Mouse (Mus musculus): Measurements from ENCODE around the gene Rnf217. TPM values are rescaled to one million over a fixed set of nuclear protein-coding genes. Genes with fewer than 3 reads are reported as not detected.

Gene Rnf217
- total RNA-seq (2021) = 10 to 100 TPM; 11.3 to 13.2 TPM

DNA sequence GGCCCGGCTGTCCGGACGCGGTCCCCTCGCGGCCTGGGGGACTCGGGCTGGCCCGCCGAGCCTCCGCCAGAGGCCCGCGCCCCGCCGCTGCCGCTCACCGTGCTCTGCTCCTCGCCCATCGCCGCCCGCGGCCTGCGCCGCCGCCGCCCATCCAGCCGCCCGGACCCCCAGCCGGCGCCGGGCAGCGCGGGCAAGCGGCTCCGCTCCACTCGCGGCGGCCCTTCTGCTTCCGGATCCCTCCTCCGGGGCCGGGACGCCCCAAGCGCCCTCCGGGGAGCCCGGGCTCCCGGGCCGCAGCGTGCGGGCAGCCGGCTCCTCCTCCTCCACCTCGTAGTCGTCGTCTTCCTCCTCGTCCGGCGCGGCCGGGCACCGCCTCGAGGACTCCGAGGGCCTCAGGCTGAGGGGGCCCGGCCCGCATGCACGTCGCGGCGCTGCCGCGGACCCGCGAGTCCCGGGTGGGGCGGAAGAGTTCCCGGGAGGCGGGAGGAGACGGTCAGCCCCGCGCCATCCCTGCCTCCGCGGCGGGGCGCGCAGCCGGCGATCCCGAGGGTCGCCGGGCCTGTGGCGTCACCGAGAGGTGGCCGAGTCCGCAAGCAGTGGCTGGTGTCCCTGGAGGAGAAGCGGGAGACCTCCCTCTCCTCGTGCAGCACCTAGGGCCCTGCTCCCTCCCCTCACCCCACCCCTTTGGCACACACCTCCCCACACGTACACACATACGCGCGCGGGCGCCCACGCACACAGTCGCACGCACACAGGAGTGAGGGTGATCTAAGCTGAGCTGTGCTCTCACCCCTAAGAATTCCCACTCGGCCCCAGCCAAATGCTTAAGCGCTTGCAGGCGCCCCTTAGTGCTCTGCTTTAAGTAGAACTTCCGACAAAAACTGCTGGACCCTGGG lies at the start of gene Rnf217:
Gene Rnf217, minus strand, starts transcription at position 119 of the 896 bp plus-strand sequence.
- DNase-seq (ENCODE audit: low spot score in 2 of 2) = peak; percentile 79 to 85
- intact Hi-C loops (cut with DNase I) = loop anchor here (5.0 kb wide), 2 partner anchors 92 to 297 kb away; partner anchors contain the start of gene Hddc2

DNA sequence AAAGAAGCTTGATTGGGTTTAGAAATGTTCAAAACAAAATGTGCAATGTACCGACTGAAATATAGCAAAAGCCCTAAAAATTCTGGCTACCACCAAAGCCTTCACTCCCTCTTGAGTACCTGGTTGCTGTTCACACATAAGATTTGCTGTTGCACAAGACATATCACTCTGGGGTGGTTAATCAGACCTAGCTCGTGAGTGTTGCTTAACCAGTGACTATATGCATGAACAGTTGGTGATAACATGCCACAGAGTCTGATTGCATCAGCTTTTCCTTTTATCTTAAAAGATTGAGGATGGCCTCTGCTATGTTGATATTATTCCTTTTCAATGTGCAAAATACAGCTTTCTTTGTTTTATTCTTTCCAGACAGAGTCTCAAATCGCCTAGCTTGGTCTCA lies 38.3 kb upstream of the Rnf217 start:
- no peak for DNase-seq (ENCODE audit: low spot score in 2 of 2)
- intact Hi-C loops (cut with DNase I) = no loop called here

DNA sequence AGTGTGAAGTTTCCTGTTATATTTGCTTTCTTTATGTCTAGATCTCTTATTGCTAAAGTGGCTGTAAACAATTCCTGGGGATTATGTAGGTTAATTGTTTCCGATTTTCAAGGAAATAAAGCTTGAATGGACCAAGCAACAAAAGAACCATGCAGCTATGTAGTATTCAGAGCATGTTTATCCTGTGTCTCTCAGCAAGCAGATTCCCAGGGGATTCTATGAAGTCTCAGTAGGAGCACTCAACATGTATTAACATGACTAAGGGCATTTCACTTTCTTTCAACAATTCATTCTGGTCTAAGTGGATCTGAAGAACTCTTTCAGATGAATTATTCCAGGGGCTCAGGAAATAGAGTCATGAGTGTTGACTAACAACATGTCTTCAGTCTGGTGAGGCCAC lies 37.1 kb upstream of the Rnf217 start:
- intact Hi-C loops (cut with DNase I) = no loop called here
- DNase-seq (ENCODE audit: low spot score in 2 of 2) = no peak

DNA sequence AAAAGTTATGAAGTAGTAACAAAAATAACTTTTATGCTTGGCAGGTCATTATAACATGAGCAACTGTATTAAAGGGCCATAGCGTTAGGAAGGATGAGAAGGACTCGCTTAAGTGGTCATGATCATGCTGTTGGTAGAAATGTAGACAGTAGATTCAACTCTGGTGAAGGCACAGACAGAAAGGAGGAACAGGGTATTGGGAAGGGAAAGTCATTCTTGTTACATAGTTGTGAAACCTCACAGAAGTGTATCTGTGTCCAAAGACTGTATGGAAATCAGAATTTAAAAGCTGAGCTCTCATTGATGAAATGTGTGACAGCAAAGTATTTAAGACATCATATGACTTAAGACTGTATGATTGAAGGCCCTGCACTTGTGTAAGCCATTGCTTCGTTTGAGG lies 26.1 kb upstream of the Rnf217 start:
- intact Hi-C loops (cut with DNase I) = no loop called here
- DNase-seq (ENCODE audit: low spot score in 2 of 2) = no peak

DNA sequence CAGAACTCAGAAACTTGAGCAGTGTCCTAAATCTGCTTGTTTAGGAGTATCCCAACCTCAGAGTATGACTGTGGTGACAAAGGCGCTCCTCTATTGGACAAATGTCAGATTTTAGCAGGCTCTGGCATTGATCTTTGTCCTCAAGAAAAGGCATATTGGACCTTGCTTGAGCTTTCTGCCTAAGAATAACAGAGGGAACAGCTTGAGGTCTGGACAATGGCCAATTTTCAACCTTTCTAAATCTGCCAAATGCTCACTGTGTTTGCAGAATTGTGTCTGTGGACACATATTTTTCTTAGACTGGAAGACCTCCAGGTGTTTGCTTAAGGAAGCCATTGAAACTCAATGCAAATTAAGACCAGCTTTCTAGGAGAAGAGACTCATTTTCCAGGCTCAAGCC lies 23.0 kb upstream of the Rnf217 start:
- no peak for DNase-seq (ENCODE audit: low spot score in 2 of 2)
- intact Hi-C loops (cut with DNase I) = no loop called here

DNA sequence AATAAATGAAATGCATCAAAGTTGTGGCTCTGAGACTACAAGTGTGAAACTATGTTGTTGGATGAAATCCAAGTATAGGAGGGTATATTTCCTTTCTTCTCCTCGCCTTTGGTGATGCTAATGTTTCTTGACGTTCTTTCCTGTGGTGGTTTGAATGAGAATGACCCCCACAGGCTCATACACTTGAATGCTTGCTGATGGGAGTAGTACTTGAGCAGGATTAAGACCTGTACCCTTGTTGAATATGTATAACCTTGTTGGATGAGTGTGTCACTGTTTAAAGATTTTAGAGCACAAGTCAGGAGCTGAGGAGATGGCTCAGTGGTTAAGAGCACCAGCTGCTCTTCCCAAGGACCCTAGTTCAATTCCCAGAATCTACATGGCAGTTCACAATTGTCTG lies 6.4 kb upstream of the Rnf217 start:
- intact Hi-C loops (cut with DNase I) = no loop called here
- DNase-seq (ENCODE audit: low spot score in 2 of 2) = no peak

DNA sequence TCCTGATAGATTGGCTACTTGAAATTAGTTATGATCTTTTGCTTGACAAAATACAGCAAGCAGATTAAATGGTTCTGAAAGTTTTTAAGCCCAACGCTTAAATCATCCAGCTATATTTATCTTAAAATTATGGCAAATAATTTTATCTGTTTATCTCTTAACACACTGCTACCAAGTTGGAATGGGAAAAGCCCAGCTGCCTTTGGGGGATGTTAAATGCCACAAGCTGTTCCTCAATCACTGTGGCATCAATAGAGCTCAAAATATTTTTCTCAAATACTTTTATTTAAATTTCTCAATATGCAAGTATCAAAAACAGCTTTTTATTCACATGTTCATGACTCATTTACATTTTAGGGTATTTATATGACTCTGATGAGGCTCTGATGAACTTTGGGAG lies 5.1 kb upstream of the Rnf217 start:
- intact Hi-C loops (cut with DNase I) = no loop called here
- no peak for DNase-seq (ENCODE audit: low spot score in 2 of 2)

DNA sequence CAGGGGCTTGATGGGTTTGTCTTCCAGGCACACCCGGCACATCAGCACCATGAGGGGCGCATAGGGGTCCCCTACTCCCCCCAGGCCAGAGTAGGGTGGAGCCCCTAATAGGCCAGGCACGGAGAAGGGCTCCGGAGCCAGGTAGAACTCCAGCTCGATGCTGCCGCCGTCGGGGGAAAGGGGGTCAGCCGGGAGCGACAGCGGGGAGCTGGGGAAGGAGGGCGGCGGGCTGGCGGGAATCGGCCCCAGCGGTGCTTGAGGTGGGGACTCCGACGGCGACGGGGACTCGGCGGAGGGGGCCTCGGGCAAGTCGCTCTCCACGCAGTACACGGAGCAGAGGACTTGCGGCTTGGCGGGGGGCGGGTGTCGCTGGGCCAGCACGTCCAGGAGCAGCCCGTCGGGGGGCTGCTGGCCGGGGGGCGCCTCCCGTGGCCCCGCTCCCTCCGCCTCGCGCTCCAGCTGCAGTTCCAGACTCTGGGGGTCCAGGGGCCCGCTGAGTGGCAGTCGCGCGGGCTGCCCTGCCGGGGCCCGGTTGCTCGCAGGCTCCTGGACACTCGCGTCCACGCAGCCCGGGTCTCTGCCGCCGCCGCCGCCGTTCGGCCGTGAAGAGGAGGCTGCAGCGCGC lies 431 bp downstream of the Rnf217 start:
- DNase-seq (ENCODE audit: low spot score in 2 of 2) = peak in 1 of 2 experiments; percentile 26
- intact Hi-C loops (cut with DNase I) = loop anchor here (5.0 kb wide), 2 partner anchors 91 to 296 kb away; partner anchors contain the start of gene Hddc2

DNA sequence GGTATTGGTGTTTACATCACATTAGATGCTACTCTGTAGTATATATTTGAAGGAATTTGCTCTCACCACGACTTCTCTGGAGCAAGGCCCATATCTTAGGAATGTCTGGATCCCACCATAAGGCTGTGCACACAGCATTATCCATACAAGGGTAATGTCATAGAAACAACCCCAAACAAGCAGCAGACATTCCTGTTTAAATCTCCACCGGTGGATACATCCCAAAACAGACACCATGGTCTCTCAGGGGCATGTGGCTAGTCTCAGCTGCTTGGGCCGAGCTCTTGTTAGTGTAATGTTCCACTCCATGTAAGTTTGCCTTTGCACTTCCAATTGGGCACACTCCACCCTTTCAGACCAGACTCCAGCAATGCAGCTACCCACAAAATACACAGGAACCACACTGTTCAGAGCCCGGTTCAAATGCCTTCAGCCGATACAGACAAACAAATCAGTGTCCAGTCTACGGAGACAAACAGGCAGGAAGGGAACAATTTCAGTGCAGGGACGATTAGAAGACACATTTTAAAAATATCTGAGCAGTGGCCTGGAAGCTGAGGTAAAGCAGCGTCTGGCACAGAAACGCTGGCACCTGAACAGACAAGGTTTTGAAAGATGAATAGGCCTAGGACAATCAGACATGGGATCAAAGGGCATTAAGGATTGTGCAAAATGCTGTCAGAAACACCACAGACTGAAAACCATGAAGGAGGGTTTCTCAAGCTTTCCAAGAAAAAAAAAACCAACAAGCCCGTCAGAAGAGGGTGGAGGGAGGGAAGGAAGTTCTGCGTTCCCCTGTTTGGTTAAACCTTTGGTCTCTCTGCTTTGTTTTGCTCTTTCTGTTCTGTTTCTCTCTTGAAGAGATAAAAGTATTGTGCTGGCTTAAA lies 1.8 kb downstream of the Rnf217 start:
- intact Hi-C loops (cut with DNase I) = loop anchor here (5.0 kb wide), 2 partner anchors 90 to 295 kb away; partner anchors contain the start of gene Hddc2
- peak in 1 of 2 experiments; percentile 33 for DNase-seq (ENCODE audit: low spot score in 2 of 2)

DNA sequence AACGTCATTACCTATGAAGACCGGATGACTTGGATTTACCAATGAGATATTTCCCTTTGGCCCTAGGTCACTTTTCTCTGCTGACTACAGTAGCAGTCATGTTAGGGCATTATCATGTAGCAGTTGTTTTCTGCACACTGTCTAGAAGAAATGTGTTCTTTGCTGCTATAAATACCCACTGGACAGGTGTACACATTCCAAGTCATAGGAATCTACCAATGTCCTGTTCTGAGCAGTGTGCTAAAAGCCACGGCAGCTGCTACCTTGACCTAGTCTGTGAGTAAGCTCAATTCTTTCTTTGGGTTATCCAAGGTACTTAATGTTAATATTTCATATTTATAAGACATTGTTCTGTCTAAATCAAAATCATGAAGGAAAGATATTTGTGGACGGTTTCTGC lies 5.1 kb downstream of the Rnf217 start:
- intact Hi-C loops (cut with DNase I) = no loop called here
- no peak for DNase-seq (ENCODE audit: low spot score in 2 of 2)

DNA sequence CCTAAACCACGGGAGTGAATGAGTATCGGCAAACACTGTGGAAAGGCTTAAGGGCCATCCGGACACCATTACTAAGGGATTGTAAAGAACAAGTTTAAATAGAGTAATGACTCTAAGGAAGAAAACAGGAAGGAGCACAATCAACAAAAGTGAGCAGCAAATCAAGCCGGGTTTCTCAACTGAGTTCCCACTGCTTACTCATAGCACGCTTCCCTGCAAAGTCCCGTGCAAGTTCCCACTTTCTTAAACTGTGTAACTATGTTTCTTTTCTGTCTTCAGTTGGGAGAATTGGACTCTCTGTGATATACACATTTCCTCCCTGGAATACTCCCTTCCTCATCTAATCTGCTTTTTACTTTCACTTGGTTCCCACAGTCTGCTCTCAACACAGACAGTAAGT lies 8.9 kb downstream of the Rnf217 start:
- intact Hi-C loops (cut with DNase I) = no loop called here
- no peak for DNase-seq (ENCODE audit: low spot score in 2 of 2)

DNA sequence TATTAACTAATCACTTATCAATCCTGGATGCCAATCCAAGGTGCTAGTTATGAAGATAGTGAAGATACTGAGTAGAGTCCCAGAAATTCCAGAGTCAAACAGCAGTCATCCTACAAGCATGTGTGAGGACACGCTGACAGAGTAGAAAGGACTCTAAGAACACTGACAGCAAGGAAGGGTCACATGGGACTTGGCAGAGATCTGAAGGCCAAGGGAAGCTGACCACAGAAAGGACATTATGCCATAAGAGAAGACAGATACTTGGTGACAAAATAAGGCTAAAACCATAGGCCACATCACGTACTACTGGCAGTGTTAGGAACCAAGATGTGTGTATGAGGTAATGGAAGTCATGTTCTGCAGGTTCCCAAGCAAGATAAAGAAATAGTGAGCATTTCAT lies 11.1 kb downstream of the Rnf217 start:
- no peak for DNase-seq (ENCODE audit: low spot score in 2 of 2)
- intact Hi-C loops (cut with DNase I) = no loop called here

DNA sequence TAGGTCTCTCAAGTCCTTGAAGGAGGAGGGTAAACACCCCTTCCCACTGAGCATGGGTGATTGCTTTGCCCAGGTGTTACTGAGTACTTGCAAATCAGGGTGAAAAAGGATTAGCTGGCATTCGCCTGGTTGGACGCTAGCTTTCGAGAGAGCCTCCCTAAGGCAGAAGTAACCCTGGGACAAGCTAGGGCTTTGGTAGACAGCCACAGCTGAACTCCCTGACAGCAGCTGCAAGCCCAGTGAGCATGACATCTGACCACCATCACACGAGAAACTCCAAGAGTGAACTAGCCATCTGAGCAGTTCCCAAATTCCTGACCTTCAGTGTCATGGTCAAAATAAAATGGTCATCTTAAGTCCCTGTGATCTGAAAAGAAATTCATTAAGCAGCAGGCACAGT lies 12.2 kb downstream of the Rnf217 start:
- DNase-seq (ENCODE audit: low spot score in 2 of 2) = no peak
- intact Hi-C loops (cut with DNase I) = no loop called here

DNA sequence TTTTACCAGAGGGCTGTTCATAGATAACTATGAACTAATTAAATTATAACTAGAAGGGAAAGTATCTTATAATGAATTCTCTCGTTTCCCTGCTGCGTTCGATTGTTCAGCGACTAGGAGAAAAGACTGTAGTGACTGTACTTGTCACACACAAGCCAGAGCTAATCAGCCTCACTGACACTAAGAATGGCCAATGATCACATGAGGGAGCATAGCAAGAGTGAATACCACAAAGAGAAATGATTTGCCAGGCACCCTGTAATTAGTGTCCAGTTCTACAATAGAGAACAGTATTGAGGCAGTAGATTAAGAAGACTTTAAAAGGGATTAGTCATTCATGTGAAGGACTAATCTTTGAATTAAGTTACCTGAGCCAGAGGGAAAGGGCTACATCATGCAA lies 13.7 kb downstream of the Rnf217 start:
- intact Hi-C loops (cut with DNase I) = no loop called here
- DNase-seq (ENCODE audit: low spot score in 2 of 2) = no peak

DNA sequence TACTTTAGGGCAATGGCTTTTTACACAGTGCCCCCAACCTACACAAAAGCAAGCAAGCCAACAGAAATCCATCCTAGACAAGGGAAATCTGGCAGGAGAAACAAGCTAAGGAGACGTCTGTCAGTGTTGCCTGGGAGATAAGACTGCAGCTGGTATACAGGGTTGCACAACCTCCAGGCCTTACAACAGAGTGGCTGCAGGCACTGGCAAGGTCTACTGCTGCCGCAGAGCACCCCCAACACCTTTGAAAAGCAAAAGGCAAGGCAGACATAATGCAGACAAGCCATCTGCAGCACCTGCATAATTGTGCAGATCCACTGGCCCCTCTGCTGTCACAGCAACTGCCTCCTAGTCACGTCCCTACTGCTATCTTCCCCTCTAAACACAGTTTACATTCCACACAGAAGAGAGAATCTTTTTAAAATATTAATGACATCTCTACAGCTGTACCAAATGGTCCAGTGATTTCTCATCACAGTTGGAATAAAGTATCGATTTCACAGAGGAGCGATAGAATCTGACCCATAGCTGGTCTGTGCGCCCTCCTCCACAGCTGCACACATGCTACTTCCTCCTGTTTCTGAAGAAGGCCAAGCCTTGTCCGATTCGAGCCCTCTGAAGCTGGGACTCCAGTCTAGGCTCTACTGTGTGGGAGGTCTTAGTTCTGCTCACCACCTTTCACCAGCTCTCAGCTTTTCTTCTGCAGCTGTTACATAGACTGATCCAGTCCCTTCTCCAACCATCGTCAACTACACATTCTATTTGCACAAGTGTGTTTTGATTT lies 16.1 kb downstream of the Rnf217 start:
- intact Hi-C loops (cut with DNase I) = no loop called here
- DNase-seq (ENCODE audit: low spot score in 2 of 2) = peak in 1 of 2 experiments; percentile 13

DNA sequence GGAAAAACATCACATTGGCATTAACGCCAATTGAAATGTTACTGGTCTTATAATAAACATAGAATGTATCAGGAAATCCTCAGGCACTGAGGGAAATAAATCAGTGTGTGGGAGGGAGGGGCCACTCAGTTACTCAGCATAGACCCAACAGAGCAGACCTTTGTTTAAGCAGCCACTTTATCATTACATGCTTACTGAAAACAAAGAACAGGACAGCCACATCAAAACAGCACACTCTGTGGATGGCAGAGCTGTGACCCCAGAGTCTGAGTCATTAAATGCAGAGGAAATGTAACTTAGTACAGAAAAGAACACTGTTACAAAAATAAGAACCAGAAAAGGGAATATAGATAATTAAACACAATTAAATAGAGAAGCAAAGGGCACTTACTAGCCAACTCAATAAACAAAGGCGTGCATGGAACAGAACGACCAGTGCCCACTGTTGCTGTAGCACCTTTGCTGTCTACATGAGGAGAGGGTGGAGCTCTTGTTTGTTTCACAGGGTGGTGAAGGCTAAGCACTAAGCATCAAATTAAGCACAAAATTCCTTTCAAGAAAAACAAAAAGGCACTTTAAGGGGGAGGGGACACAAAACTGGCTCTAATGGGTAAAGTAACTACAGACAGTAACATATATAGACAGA lies 16.8 kb downstream of the Rnf217 start:
- intact Hi-C loops (cut with DNase I) = no loop called here

DNA sequence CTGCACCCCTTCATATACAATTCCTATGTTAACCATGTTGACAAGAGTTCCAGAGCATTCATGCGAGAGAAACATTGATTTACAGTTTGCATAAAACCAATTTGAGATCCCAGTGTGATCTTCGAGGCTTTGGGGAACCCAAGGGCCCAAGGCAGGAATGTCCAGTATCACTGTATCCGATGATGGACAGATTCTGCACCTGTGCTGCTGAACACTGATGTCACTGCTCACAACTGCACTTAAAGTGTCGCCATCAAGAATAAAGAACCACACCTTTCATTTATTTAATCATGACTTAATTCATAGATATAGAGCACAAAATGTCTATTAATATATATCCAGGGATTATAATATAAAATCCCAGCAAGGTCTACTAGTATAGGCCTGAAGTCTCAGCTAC lies 28.3 kb downstream of the Rnf217 start:
- DNase-seq (ENCODE audit: low spot score in 2 of 2) = no peak
- intact Hi-C loops (cut with DNase I) = no loop called here

More for the DNA sequence above, 16.8 kb downstream of the Rnf217 start:
- DNase-seq (ENCODE audit: low spot score in 2 of 2) = no peak

DNA sequence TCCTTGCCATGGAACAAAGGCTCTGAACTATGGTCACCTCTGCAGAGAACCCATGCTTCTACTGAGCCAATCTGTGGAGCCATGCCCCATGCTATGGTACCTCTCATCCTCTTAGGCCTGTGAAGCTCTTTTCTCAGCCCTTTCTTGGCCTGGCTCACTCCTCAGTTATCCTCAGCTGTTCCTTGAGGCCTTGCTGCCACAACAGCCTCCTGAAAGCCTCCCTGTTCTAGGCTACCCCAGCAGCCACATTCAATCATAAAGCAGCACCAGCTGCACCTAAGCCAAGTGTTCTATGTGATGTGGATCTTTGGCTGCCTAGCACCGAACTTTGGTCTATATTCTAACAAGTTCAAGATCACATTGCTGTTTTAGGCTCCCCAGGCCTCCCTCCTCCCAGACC lies 28.9 kb downstream of the Rnf217 start:
- intact Hi-C loops (cut with DNase I) = no loop called here
- DNase-seq (ENCODE audit: low spot score in 2 of 2) = no peak

DNA sequence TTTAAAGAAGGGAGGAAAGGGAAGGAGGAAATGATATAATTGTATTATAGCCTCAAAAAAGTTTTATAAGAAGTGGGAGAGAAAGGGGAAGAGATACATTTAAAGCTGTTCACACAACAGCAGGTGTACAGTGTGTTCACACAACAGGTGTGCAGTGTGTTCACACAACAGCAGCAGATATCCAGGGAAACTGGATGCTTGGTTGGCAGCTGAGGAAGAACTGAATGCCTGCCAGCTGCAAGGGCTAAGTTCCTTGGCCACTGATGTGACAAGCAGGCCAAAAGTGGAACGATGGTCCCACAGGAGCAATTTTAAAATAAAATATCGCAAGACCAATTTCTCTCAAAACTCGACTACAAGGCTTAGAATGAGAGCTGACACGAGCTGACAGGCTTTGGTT lies 35.7 kb downstream of the Rnf217 start:
- DNase-seq (ENCODE audit: low spot score in 2 of 2) = no peak
- intact Hi-C loops (cut with DNase I) = no loop called here

All from left cerebral cortex, postnatal 25 days (tissue).